Mouse (Mus musculus) MEL (cell line): Measurements from ENCODE around the gene Palm.
A peak's percentile ranks its signal among the peaks of the same experiment; 100 is the strongest.

ENCODE experiments used
- CHD1 ChIP-seq: IDR thresholded peaks from 2 replicates; pipeline ENCODE4 v1.6.1; 2012; ENCODE audit warnings: low read depth, mild to moderate bottlenecking, inconsistent platforms, low read length, improper control_type of control experiment
- CHD2 ChIP-seq: IDR thresholded peaks from 2 replicates; pipeline ENCODE4 v1.6.1; 2011; ENCODE audit warnings: low read length, improper control_type of control experiment
- CTCF ChIP-seq, 3 experiments: IDR thresholded peaks in 2 of 3; conservative IDR thresholded peaks in 1 of 3; 2 replicates each; pipeline ENCODE4 v1.5.1; 2011 to 2012; ENCODE audit warnings: low read length in 3 of 3, low read depth in 2 of 3, mild to moderate bottlenecking in 2 of 3, improper control_type of control experiment in 1 of 3, inconsistent platforms in 1 of 3, mixed read lengths in 1 of 3, moderate library complexity in 1 of 3; ENCODE audit not compliant: control insufficient read depth in 1 of 3, insufficient read depth in 1 of 3, poor library complexity in 1 of 3, severe bottlenecking in 1 of 3
- GABPA ChIP-seq: IDR thresholded peaks from 2 replicates; pipeline ENCODE4 v1.6.1; 2012; ENCODE audit warnings: low read depth, mild to moderate bottlenecking, inconsistent platforms, low read length, improper control_type of control experiment, moderate library complexity
- MAX ChIP-seq: IDR thresholded peaks from 2 replicates; pipeline ENCODE4 v1.6.1; 2011; ENCODE audit warnings: low read length, improper control_type of control experiment
- MYC ChIP-seq: IDR thresholded peaks from 2 replicates; pipeline ENCODE4 v1.6.1; 2011; ENCODE audit warnings: low read depth, mild to moderate bottlenecking, low read length, improper control_type of control experiment, moderate library complexity
- POLR2A ChIP-seq, 2 experiments: IDR thresholded peaks; 2 replicates each; pipeline ENCODE4 v1.6.1; 2011 to 2012; ENCODE audit warnings: low read length in 2 of 2, mild to moderate bottlenecking in 2 of 2, control low read depth in 1 of 2, improper control_type of control experiment in 1 of 2, low read depth in 1 of 2, moderate library complexity in 1 of 2; ENCODE audit not compliant: control insufficient read depth in 1 of 2, insufficient read depth in 1 of 2, poor library complexity in 1 of 2
- UBTF ChIP-seq: IDR thresholded peaks from 2 replicates; pipeline ENCODE4 v1.6.1; 2012; ENCODE audit warnings: low read depth, mild to moderate bottlenecking, inconsistent platforms, low read length, improper control_type of control experiment, moderate library complexity, borderline replicate concordance; ENCODE audit not compliant: insufficient read depth
- USF2 ChIP-seq, 2 experiments: IDR thresholded peaks; 2 replicates each; pipeline ENCODE4 v1.6.1; 2011 to 2012; ENCODE audit warnings: improper control_type of control experiment in 2 of 2, low read length in 2 of 2, borderline replicate concordance in 1 of 2, inconsistent platforms in 1 of 2, low read depth in 1 of 2, mild to moderate bottlenecking in 1 of 2; ENCODE audit not compliant: insufficient read depth in 1 of 2
- ZMIZ1 ChIP-seq: IDR thresholded peaks from 2 replicates; pipeline ENCODE4 v1.6.1; 2012; ENCODE audit warnings: low read depth, mild to moderate bottlenecking, inconsistent platforms, low read length, improper control_type of control experiment, moderate library complexity
- ZNF384 ChIP-seq: IDR thresholded peaks from 2 replicates; pipeline ENCODE4 v1.6.1; 2012; ENCODE audit warnings: low read depth, mild to moderate bottlenecking, inconsistent platforms, low read length, improper control_type of control experiment

DNA sequence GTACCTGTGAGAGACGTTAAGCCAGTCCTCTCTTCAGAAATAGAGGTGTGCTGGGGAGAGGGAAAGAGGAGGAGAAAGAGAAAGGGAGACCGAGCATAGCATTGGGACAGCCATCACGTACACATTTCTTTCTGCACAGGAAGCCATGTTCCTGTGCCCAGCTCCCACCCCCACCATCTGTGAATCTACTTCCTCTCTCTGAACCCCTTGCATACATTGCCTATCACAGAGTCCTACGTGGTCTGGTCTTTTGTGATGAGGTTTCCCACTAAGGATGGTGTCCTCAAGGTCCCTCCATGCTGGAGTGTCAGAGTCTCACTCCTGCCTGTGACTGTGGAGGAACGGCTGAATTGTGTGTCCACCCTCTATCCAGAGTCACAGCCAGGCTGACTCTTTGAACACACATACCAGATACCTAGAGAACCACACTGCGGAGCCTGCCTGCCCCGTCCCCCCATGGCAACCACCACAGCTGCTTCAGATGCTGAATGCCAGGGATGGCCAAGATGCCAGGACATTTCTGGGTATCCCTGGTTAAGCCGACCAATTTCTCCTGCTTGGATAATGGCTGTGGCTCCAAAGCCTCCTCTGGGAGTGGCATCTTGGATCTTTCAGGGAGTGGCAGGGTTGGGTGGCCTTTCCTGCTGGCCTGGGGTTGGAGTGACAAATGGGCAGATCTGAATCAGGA is 56.7 kb downstream of the Palm start:
- TF ChIP-seq ZMIZ1 (no peak), POLR2A (IDR thresholded peaks at IDR 0.05; ENCODE audit: control insufficient read depth in 1 of 2, insufficient read depth in 1 of 2, low read depth in 1 of 2, low read length in 2 of 2, poor library complexity in 1 of 2) (peak in 1 of 2 experiments; percentile 48; a peak in 1 of 4 replicates), MYC (peak; percentile 54; the same call in 1 of the 2 replicates), CTCF (IDR thresholded peaks at IDR 0.05 in 2 of 3, conservative IDR thresholded peaks at IDR 0.05 in 1 of 3; ENCODE audit: control insufficient read depth in 1 of 3, insufficient read depth in 1 of 3, low read depth in 2 of 3, low read length in 3 of 3, poor library complexity in 1 of 3, severe bottlenecking in 1 of 3) (no peak), GABPA (no peak), MAX (no peak), UBTF (no peak), ZNF384 (peak; percentile 57; the same call in 1 of the 2 replicates), USF2 (IDR thresholded peaks at IDR 0.05; ENCODE audit: borderline replicate concordance in 1 of 2, insufficient read depth in 1 of 2, low read depth in 1 of 2, low read length in 2 of 2) (no peak), CHD1 (no peak), CHD2 (no peak)
